Mouse (Mus musculus) CH12.LX (cell line): ENCODE results near the gene Reg3g. TPM values are rescaled to one million over a fixed set of nuclear protein-coding genes. Genes with fewer than 3 reads are reported as not detected.

Experiments used
- DNase-seq: peaks from one replicate; pipeline ENCODE4 v3.0.0-alpha.2; 2013; ENCODE audit errors: extremely low read depth
- H3K27ac ChIP-seq: 2 replicates; pipeline ENCODE4 v1.5.1; 2012; ENCODE audit warnings: low read depth, mild to moderate bottlenecking, control low read depth, moderate library complexity; ENCODE audit not compliant: insufficient read depth
- H3K27me3 ChIP-seq: replicated peaks from 2 replicates; pipeline ENCODE3; 2012; ENCODE audit warnings: inconsistent platforms
- H3K36me3 ChIP-seq, 2 experiments: replicated peaks in 1 of 2; 2 replicates each; pipeline versions ENCODE3 to v1.6.1; 2012; ENCODE audit warnings: inconsistent platforms in 1 of 2, low read length in 1 of 2, mild to moderate bottlenecking in 1 of 2, mixed read lengths in 1 of 2, moderate library complexity in 1 of 2; ENCODE audit not compliant: control insufficient read depth in 1 of 2, insufficient read depth in 1 of 2
- H3K4me1 ChIP-seq, 2 experiments: 2 replicates each; pipeline ENCODE4 v1.6.1; 2012; ENCODE audit warnings: inconsistent platforms in 1 of 2, moderate library complexity in 1 of 2; ENCODE audit not compliant: insufficient read depth in 2 of 2, control insufficient read depth in 1 of 2
- H3K4me2 ChIP-seq: 2 replicates; pipeline ENCODE4 v1.6.1; 2012; ENCODE audit warnings: low read depth, mild to moderate bottlenecking, control low read depth; ENCODE audit not compliant: poor library complexity, insufficient read depth, severe bottlenecking
- H3K4me3 ChIP-seq, 3 experiments: fragments of 150-350 bp in 1 of 3; sonication (generic) in 1 of 3; replicated peaks in 1 of 3; 2 replicates each; pipeline versions ENCODE3 to v1.5.1; 2011 to 2012; ENCODE audit warnings: low read depth in 2 of 3, low read length in 2 of 3, mild to moderate bottlenecking in 2 of 3, moderate library complexity in 2 of 3, control low read depth in 1 of 3, improper control_type of control experiment in 1 of 3, inconsistent platforms in 1 of 3, mixed read lengths in 1 of 3; ENCODE audit not compliant: poor library complexity in 1 of 3
- H3K79me2 ChIP-seq: replicated peaks from 2 replicates; pipeline ENCODE4 v1.6.1; 2012; ENCODE audit warnings: mild to moderate bottlenecking, moderate library complexity; ENCODE audit not compliant: control insufficient read depth, poor library complexity, insufficient read depth, severe bottlenecking; ENCODE audit errors: extremely low read depth
- H3K9ac ChIP-seq: 2 replicates; pipeline ENCODE4 v1.6.1; 2012; ENCODE audit warnings: low read depth, mild to moderate bottlenecking, control low read depth, moderate library complexity; ENCODE audit not compliant: insufficient read depth
- H3K9me3 ChIP-seq: replicated peaks from 2 replicates; pipeline ENCODE3; 2012; ENCODE audit warnings: low read length, inconsistent platforms, mixed read lengths
- CHD1 ChIP-seq: IDR thresholded peaks from 2 replicates; pipeline ENCODE4 v1.6.1; 2012; ENCODE audit warnings: low read depth, low read length, improper control_type of control experiment, inconsistent platforms
- CTCF ChIP-seq, 2 experiments: IDR thresholded peaks in 1 of 2; conservative IDR thresholded peaks in 1 of 2; 2 replicates each; pipeline ENCODE4 v1.5.1; 2011 to 2012; ENCODE audit warnings: low read depth in 2 of 2, low read length in 2 of 2, improper control_type of control experiment in 1 of 2, inconsistent platforms in 1 of 2, mild to moderate bottlenecking in 1 of 2, moderate library complexity in 1 of 2
- E2F4 ChIP-seq: IDR thresholded peaks from 2 replicates; pipeline ENCODE4 v1.6.1; 2011; ENCODE audit warnings: low read depth, low read length, improper control_type of control experiment; ENCODE audit not compliant: insufficient replicate concordance
- ELF1 ChIP-seq: IDR thresholded peaks from 2 replicates; pipeline ENCODE4 v1.6.1; 2014; ENCODE audit warnings: low read depth, mild to moderate bottlenecking, inconsistent platforms, low read length, improper control_type of control experiment
- HCFC1 ChIP-seq: IDR thresholded peaks from 2 replicates; pipeline ENCODE4 v1.6.1; 2012; ENCODE audit warnings: low read depth, mild to moderate bottlenecking, inconsistent platforms, low read length, improper control_type of control experiment
- JUN ChIP-seq: IDR thresholded peaks from 2 replicates; pipeline ENCODE4 v1.6.1; 2011; ENCODE audit warnings: low read depth, mild to moderate bottlenecking, low read length, improper control_type of control experiment, moderate library complexity; ENCODE audit not compliant: insufficient read depth
- MAFK ChIP-seq: IDR thresholded peaks from 2 replicates; pipeline ENCODE4 v1.6.1; 2011; ENCODE audit warnings: low read length, improper control_type of control experiment; ENCODE audit not compliant: insufficient replicate concordance
- MAZ ChIP-seq: IDR thresholded peaks from 2 replicates; pipeline ENCODE4 v1.6.1; 2012; ENCODE audit warnings: low read depth, mild to moderate bottlenecking, inconsistent platforms, low read length, improper control_type of control experiment, moderate library complexity
- MYC ChIP-seq: IDR thresholded peaks from 2 replicates; pipeline ENCODE4 v1.6.1; 2011; ENCODE audit warnings: low read depth, mild to moderate bottlenecking, improper control_type of control experiment, low read length
- NRF1 ChIP-seq: IDR thresholded peaks from 2 replicates; pipeline ENCODE4 v1.6.1; 2014; ENCODE audit warnings: low read depth, mild to moderate bottlenecking, inconsistent platforms, low read length, improper control_type of control experiment, moderate library complexity
- POLR2AphosphoS2 ChIP-seq: IDR thresholded peaks from 2 replicates; pipeline ENCODE4 v1.6.1; 2011; ENCODE audit warnings: low read depth, low read length, improper control_type of control experiment
- UBTF ChIP-seq: IDR thresholded peaks from 2 replicates; pipeline ENCODE4 v1.6.1; 2012; ENCODE audit warnings: low read depth, mild to moderate bottlenecking, inconsistent platforms, low read length, improper control_type of control experiment, moderate library complexity
- USF2 ChIP-seq: conservative IDR thresholded peaks from 2 replicates; pipeline ENCODE4 v1.6.1; 2011; ENCODE audit warnings: low read depth, low read length, improper control_type of control experiment
- ZC3H11A ChIP-seq: IDR thresholded peaks from 2 replicates; pipeline ENCODE4 v1.6.1; 2012; ENCODE audit warnings: low read depth, mild to moderate bottlenecking, inconsistent platforms, low read length, improper control_type of control experiment
- ZMIZ1 ChIP-seq: IDR thresholded peaks from 2 replicates; pipeline ENCODE4 v1.6.1; 2012; ENCODE audit warnings: low read depth, mild to moderate bottlenecking, inconsistent platforms, low read length, improper control_type of control experiment
- dilution Hi-C: fragments of 300-500 bp; cut with MboI; formaldehyde crosslinking; loops from 2 replicates; pipeline ENCODE4 v1.14.3; 2020; ENCODE audit warnings: low sequenced_read_pairs; ENCODE audit not compliant: extremely low pct_unique_long_range_greater_than_20kb, extremely low pct_ligation_motif_present
- in situ Hi-C: fragments of 300-500 bp; cut with MboI; formaldehyde crosslinking; loops from 3 replicates; pipeline ENCODE4 v1.14.3; 2019; ENCODE audit warnings: low sequenced_read_pairs, low pct_ligation_motif_present, low pct_unique_long_range_greater_than_20kb, mixed read lengths
- polyA plus RNA-seq: library from polyadenylated mRNA; unstranded; fragments of >175 nt; gene quantifications from 2 replicates; pipeline ENCODE4 v1.2.1, GENCODE M21; 2012; ENCODE audit warnings: low read depth; ENCODE audit not compliant: insufficient read length
- total RNA-seq, 2 experiments: library from RNA; depleted of rRNA; stranded (reverse); fragments of 300-350 nt in 1 of 2; fragments of >200 nt in 1 of 2; gene quantifications; 2 replicates each; pipeline ENCODE4 v1.2.3; 2012 to 2014

Gene Reg3g
- total and polyA plus RNA-seq, 3 experiments: not detected

GRCm38 (mm10) chr6:78512833-78513232, 44.2 kb upstream of the Reg3g start:
- TF ChIP-seq UBTF (no peak), CTCF (conservative IDR thresholded peaks at IDR 0.05 in 1 of 2, IDR thresholded peaks at IDR 0.05 in 1 of 2; ENCODE audit: low read depth in 2 of 2, low read length in 2 of 2) (0 out of 4 replicates have a peak, but pooled peaks of 1 of the 2 experiments have one; percentile 14)
- Histone ChIP-seq H3K79me2 (no peaks in the 10 kb centered on the region), H3K9ac (no peak overlapping the region), H3K27ac (no peak overlapping the region), H3K4me1 (no peaks in the 10 kb centered on the region), H3K4me2 (no peak overlapping the region), H3K4me3 (no peak overlapping the region), H3K27me3 (no peaks in the 10 kb centered on the region), H3K36me3 (no peaks in the 10 kb centered on the region), H3K9me3 (peaks cover 41% of the 10 kb centered on the region)
- in situ Hi-C loops: no loop called here
- no peak for DNase-seq
- dilution Hi-C loops: no loop called here

- no peak for TF ChIP-seq CTCF (conservative IDR thresholded peaks at IDR 0.05 in 1 of 2, IDR thresholded peaks at IDR 0.05 in 1 of 2; ENCODE audit: low read depth in 2 of 2, low read length in 2 of 2)
- no peak for TF ChIP-seq JUN
- TF ChIP-seq ZC3H11A: no peak
- no peak for TF ChIP-seq ZMIZ1
- TF ChIP-seq ELF1: no peak
- no peak for TF ChIP-seq POLR2AphosphoS2
- TF ChIP-seq MAFK: no peak
- no peak for TF ChIP-seq CHD1
- no peak for TF ChIP-seq NRF1
- no peak for TF ChIP-seq HCFC1
- TF ChIP-seq MAZ: no peak
- Histone ChIP-seq H3K9me3 (peaks cover 51% of the 10 kb centered on the region), H3K79me2 (no peaks in the 10 kb centered on the region), H3K4me3 (no peak overlapping the region), H3K9ac (no peak overlapping the region), H3K4me1 (no peaks in the 10 kb centered on the region), H3K36me3 (no peaks in the 10 kb centered on the region), H3K4me2 (no peak overlapping the region), H3K27ac (no peak overlapping the region), H3K27me3 (no peaks in the 10 kb centered on the region)
- dilution Hi-C loops (no loop called here), in situ Hi-C loops (no loop called here)
- no peak for DNase-seq
Observed at GRCm38 (mm10) chr6:78510173-78510900, 41.7 kb upstream of the Reg3g start.

GRCm38 (mm10) chr6:78505745-78506144, 37.1 kb upstream of the Reg3g start:
- DNase-seq: no peak
- in situ Hi-C loops: no loop called here
- Histone ChIP-seq H3K9ac (no peak overlapping the region), H3K9me3 (peaks cover 46% of the 10 kb centered on the region), H3K27ac (no peak overlapping the region), H3K79me2 (no peaks in the 10 kb centered on the region), H3K4me3 (no peak overlapping the region), H3K4me2 (no peak overlapping the region), H3K27me3 (no peaks in the 10 kb centered on the region)
- dilution Hi-C loops: no loop called here
- TF ChIP-seq MYC (no peak), USF2 (no peak), MAFK (peak; percentile 68; the same call in 1 of the 2 replicates), E2F4 (no peak)
- TF ChIP-seq, all 38 proteins: peak for 1
- H3K4me1 ChIP-seq: no peaks in the 10 kb centered on the region
- no peaks in the 10 kb centered on the region for H3K36me3 ChIP-seq
